In genomic region chr2:153453961-153454759, GRCm38 (mm10) we compare ENCODE assay signal across 12 mouse cellular contexts. TPM values are rescaled to one million over a fixed set of nuclear protein-coding genes. Genes with fewer than 3 reads are reported as not detected.
DNase-seq lines count a peak whose midpoint lies in the region; ATAC-seq lines count a peak whose summit lies in the region.
"Had no signal": no experiment of that assay in that cellular context is flagged by ENCODE, and none has a peak within 500 bp of the region (broad histone marks: within the 10 kb centered on the region; RNA-seq: fewer than 3 reads in every experiment).

No protein-coding gene starts in this region.

- H3K4me2 ChIP-seq in hindbrain, embryonic 14.5 days (replicated peaks) = no peak overlapping the region
- H3K4me2 ChIP-seq in hindbrain, embryonic 12.5 days (replicated peaks) = no peak overlapping the region
- H3K4me2 ChIP-seq in liver, embryonic 15.5 days = peak overlapping the region; percentile 51
- H3K4me2 ChIP-seq: embryonic facial prominence, embryonic 15.5 days had no signal

- H3K9ac ChIP-seq in hindbrain, embryonic 14.5 days = no peak overlapping the region
- no peak overlapping the region for H3K9ac ChIP-seq in hindbrain, embryonic 12.5 days
- peak overlapping the region; percentile 23; the same call in 1 of the 2 replicates for H3K9ac ChIP-seq in liver, embryonic 15.5 days
- H3K9ac ChIP-seq: embryonic facial prominence, embryonic 15.5 days had no signal

- no peak overlapping the region for H3K27ac ChIP-seq in hindbrain, embryonic 14.5 days
- no peak overlapping the region for H3K27ac ChIP-seq in hindbrain, embryonic 12.5 days
- peak overlapping the region; percentile 91 for H3K27ac ChIP-seq in liver, embryonic 15.5 days (replicated peaks)
- H3K27ac ChIP-seq: embryonic facial prominence, embryonic 15.5 days; macrophage had no signal

- no peaks in the 10 kb centered on the region for H3K27me3 ChIP-seq in hindbrain, embryonic 14.5 days (ENCODE audit: control insufficient read depth, insufficient read depth, low read length)
- H3K27me3 ChIP-seq in hindbrain, embryonic 12.5 days = no peaks in the 10 kb centered on the region
- H3K27me3 ChIP-seq in liver, embryonic 15.5 days = no peaks in the 10 kb centered on the region
- H3K27me3 ChIP-seq: embryonic facial prominence, embryonic 15.5 days had no signal

- H3K4me1 ChIP-seq in hindbrain, embryonic 14.5 days (replicated peaks; ENCODE audit: control insufficient read depth, insufficient read depth, low read length) = peaks cover 7% of the 10 kb centered on the region; the same call in 1 of the 2 replicates
- H3K4me1 ChIP-seq in hindbrain, embryonic 12.5 days = peaks cover 22% of the 10 kb centered on the region
- peaks cover 62% of the 10 kb centered on the region for H3K4me1 ChIP-seq in liver, embryonic 15.5 days (replicated peaks)

- no peak overlapping the region for H3K4me3 ChIP-seq in hindbrain, embryonic 14.5 days (replicated peaks; ENCODE audit: low read length)
- no peak overlapping the region for H3K4me3 ChIP-seq in hindbrain, embryonic 12.5 days
- no peak overlapping the region; the same call in 1 of the 2 replicates for H3K4me3 ChIP-seq in liver, embryonic 15.5 days (replicated peaks)
- H3K4me3 ChIP-seq: embryonic facial prominence, embryonic 15.5 days had no signal

- DNase-seq in hindbrain, embryonic 14.5 days (ENCODE audit: low spot score) = no peak
- DNase-seq in c-Kit-negative CD71-positive TER-119-positive erythroid progenitor cells, embryonic 14.5 days (ENCODE audit: low read depth, low spot score) = peak; percentile 48
- DNase-seq in cerebellum, postnatal 25 days = peak; percentile 86 to 91
- no peak for DNase-seq in urinary bladder, postnatal 36 days (ENCODE audit: low spot score in 2 of 2)
- no peak for DNase-seq in embryo, embryonic 11 days
- DNase-seq: adrenal gland, adult 2 months had no signal

- 67% methylated on average over 12 of the region's 12 CpGs for WGBS in hindbrain, embryonic 14.5 days
- 71% methylated on average over 12 of the region's 12 CpGs for WGBS in hindbrain, embryonic 12.5 days
- WGBS in liver, embryonic 15.5 days (ENCODE audit: insufficient replicate concordance) = 39% methylated on average over 12 of the region's 12 CpGs

- ATAC-seq in hindbrain, embryonic 14.5 days (ENCODE audit: low FRiP score) = 0 out of 2 replicates have a peak, but pooled peaks have one; percentile 14
- ATAC-seq in hindbrain, embryonic 12.5 days (ENCODE audit: low FRiP score) = no peak
- peak; percentile 87 for ATAC-seq in liver, embryonic 15.5 days (ENCODE audit: insufficient read depth)
- ATAC-seq in inflammation-experienced regulatory T-cells, adult 6 months = no peak

- H3K9me3 ChIP-seq in hindbrain, embryonic 14.5 days (ENCODE audit: control insufficient read depth, low read length) = no peaks in the 10 kb centered on the region
- no peaks in the 10 kb centered on the region for H3K9me3 ChIP-seq in hindbrain, embryonic 12.5 days (replicated peaks)
- H3K9me3 ChIP-seq in liver, embryonic 15.5 days (replicated peaks) = no peaks in the 10 kb centered on the region
- H3K9me3 ChIP-seq: embryonic facial prominence, embryonic 15.5 days had no signal

- no peaks in the 10 kb centered on the region for H3K36me3 ChIP-seq in hindbrain, embryonic 14.5 days (replicated peaks; ENCODE audit: control insufficient read depth, insufficient read depth)
- no peaks in the 10 kb centered on the region for H3K36me3 ChIP-seq in hindbrain, embryonic 12.5 days
- 0 out of 2 replicates have a peak, but pooled peaks cover 4% of the 10 kb centered on the region for H3K36me3 ChIP-seq in liver, embryonic 15.5 days (replicated peaks)
- H3K36me3 ChIP-seq: embryonic facial prominence, embryonic 15.5 days had no signal

RNA-seq across cellular contexts. Expression of gene 4930404H24Rik, which starts 38.4 kb away (rescaled TPM):
- polyA plus RNA-seq in hindbrain, embryonic 14.5 days (2014; fragmentation: Nextera tagmentation; extraction: Ambion mirVana) = not detected in 2 replicates
- polyA plus RNA-seq in hindbrain, embryonic 12.5 days (2016; fragmentation: Nextera tagmentation; extraction: Ambion mirVana) = not detected in 2 replicates
- polyA plus RNA-seq in liver, embryonic 15.5 days (2015; fragmentation: Nextera tagmentation; extraction: Ambion mirVana) = not detected in 2 replicates
- polyA plus RNA-seq in inflammation-experienced regulatory T-cells, adult 6 months (2017; shearing (Covaris generic)) = not detected
- polyA plus RNA-seq: adrenal gland, adult 2 months; embryonic facial prominence, embryonic 15.5 days; large intestine, adult 2 months; macrophage had no signal

Comparison
In these comparisons a context has a peak if more than half of its experiments do, and no peak if none do; other contexts are left out.
1. ATAC-seq: peak in hindbrain, embryonic 14.5 days (single experiment) and liver, embryonic 15.5 days (single experiment); none in hindbrain, embryonic 12.5 days (single experiment) and inflammation-experienced regulatory T-cells, adult 6 months (single experiment).
2. DNase-seq: peak in c-Kit-negative CD71-positive TER-119-positive erythroid progenitor cells, embryonic 14.5 days (single experiment) and cerebellum, postnatal 25 days (2 of 2); none in hindbrain, embryonic 14.5 days (single experiment), urinary bladder, postnatal 36 days (0 of 2) and embryo, embryonic 11 days (single experiment).